Mouse (Mus musculus): ENCODE measurements around the gene Parva. TPM values are rescaled to one million over a fixed set of nuclear protein-coding genes. Genes with fewer than 3 reads are reported as not detected.

Gene Parva
- total RNA-seq, 1 experiment from 2014 or later: not detected

DNA sequence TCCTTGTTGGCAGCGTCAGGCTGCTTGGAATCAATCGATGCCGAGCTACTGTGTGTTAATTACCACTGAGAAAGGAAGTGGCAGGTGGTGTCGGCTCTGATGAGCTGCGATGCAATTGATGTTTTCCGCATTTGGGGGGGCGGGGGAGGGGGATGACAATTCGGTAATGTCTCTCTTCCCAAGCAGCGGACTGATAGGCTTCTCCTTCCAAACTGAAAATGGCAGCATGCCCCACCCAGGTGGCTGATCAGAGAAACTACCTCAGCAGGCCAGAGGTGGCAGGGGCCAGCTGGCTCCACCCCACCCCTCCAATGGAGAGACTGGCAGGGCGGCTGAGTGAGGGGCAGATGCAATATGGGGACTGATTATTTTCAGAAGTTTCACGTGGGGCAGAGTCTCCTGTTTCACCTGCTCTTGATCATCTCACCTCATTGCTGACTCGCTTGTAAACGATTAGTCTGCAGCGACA lies 11.2 kb upstream of the Parva start:
- no peak for ATAC-seq (replicated peaks in 1 of 2; ENCODE audit: insufficient read depth in 1 of 2, low FRiP score in 2 of 2, low TSS enrichment in 1 of 2, low read depth in 1 of 2, poor library complexity in 2 of 2, severe bottlenecking in 2 of 2)

DNA sequence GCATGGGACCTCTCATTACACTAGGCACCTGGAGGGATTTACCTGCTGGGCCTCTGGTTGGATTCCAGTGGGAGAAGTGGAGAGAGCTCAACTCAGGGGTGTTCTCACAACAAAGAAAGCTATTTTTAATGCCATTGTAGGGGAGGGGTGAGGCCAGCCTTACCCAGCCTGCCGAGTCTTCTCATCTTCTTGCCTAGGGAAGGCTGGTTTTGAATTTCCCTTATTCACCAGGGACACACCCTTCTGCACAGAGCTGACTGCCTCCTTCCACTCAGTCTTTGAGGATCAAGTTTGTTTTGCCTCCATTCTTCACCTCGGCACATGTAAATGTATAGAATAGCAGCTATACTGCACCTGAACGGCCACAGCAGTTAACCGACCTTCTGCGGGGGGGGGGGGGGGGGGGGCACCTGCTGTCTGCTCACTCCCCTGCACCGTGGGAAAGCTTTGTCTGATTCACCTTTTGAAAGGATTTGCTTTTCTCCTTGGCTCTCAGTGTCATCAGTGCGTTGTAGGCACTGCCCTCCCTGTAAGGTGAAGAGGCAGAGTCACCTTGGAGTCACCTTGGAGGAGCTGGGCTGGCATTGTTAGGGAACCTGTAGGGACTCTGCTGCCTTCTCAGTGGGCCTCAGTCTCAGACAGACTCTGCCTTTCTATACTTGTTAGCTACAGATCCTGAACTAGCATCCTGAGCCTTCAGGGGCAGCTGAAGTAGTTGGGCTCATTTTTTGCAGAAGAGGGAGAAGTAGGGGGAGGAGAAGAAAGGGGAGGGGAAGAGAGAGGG lies 10.4 kb upstream of the Parva start:
- ATAC-seq (replicated peaks in 1 of 2; ENCODE audit: insufficient read depth in 1 of 2, low FRiP score in 2 of 2, low TSS enrichment in 1 of 2, low read depth in 1 of 2, poor library complexity in 2 of 2, severe bottlenecking in 2 of 2): no peak

DNA sequence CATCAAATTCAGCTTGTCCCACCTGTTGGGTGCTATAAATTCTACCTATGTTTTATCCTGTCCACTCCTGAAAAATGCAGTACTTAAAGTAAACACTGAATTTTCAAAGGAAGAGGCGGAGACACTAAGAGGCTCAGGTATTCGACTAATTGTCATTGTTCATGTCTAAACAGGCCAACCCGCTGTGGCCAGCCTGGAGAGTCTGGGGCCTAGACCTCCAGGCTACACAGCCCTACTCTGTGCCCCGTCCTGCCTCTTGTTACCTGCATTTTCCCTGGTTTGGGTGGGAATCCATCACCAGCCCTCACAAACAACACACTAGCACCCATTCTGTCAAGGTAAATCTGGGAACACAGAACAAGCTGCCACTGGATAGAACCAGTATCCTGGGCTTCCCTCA lies 9.7 kb upstream of the Parva start:
- no peak for ATAC-seq (replicated peaks in 1 of 2; ENCODE audit: insufficient read depth in 1 of 2, low FRiP score in 2 of 2, low TSS enrichment in 1 of 2, low read depth in 1 of 2, poor library complexity in 2 of 2, severe bottlenecking in 2 of 2)

- ATAC-seq (replicated peaks in 1 of 2; ENCODE audit: insufficient read depth in 1 of 2, low FRiP score in 2 of 2, low TSS enrichment in 1 of 2, low read depth in 1 of 2, poor library complexity in 2 of 2, severe bottlenecking in 2 of 2): no peak
Measured at GRCm38 (mm10) chr7:112423438-112423837, 3.9 kb upstream of the Parva start.

DNA sequence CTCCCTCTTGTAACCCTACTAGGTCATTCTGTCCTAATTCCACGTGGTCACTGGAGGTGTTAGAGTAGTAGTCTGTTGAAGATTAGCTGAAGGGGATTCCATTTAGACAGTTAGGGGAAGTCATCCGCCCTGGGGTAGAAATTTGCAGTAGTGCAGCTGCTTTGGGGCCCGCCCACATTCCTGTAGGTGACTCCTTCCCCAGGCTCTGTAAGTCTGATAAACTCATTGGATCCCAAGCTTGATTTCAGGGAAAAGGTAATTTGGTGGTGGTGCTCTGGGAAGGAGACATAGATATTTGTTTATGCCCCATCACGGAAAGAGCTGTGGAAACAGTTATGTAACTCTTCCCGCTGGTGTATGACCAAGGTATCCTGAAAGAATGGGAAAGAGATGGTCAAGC lies 494 bp upstream of the Parva start:
- ATAC-seq (replicated peaks in 1 of 2; ENCODE audit: insufficient read depth in 1 of 2, low FRiP score in 2 of 2, low TSS enrichment in 1 of 2, low read depth in 1 of 2, poor library complexity in 2 of 2, severe bottlenecking in 2 of 2): no peak

DNA sequence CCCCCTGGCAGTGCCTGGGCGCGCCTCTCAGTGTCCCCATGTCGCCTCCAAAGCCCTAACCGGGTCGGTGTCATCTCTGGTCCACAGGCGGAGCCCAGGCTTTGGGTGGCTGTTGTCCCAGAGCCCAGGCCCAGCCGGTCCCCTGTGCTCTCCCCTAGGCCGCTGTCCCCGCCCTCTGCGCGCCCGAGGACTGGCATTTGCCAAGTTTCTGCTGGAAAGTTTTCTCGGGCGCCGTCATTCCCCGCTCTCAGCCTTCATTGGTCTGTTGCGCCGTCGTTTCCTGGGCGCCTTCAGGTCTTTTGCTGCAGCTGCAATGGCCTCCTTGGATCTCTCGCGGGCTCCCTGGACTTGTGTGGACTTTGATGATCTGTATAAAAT lies 842 bp downstream of the Parva start:
- ATAC-seq (replicated peaks in 1 of 2; ENCODE audit: insufficient read depth in 1 of 2, low FRiP score in 2 of 2, low TSS enrichment in 1 of 2, low read depth in 1 of 2, poor library complexity in 2 of 2, severe bottlenecking in 2 of 2): no peak

DNA sequence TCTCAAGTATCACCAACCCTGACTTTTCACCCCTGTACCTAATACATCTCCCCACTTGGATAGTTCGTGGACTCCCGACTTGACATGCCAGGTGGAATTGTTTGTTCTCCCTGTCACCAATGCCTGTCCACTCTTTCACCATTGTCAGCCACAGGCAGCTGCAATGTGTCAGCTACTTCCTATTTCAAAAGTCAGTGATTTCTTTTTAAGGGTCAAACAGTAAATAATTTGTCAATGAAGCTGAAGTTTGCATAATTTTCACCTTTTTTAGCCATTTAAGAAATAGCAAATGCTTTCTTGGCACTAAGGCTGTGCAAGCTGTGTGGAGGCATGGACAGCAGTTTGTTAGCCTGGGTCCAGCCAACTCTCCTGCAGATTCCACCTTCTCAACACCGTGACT lies 12.5 kb downstream of the Parva start:
- no peak for ATAC-seq (replicated peaks in 1 of 2; ENCODE audit: insufficient read depth in 1 of 2, low FRiP score in 2 of 2, low TSS enrichment in 1 of 2, low read depth in 1 of 2, poor library complexity in 2 of 2, severe bottlenecking in 2 of 2)

DNA sequence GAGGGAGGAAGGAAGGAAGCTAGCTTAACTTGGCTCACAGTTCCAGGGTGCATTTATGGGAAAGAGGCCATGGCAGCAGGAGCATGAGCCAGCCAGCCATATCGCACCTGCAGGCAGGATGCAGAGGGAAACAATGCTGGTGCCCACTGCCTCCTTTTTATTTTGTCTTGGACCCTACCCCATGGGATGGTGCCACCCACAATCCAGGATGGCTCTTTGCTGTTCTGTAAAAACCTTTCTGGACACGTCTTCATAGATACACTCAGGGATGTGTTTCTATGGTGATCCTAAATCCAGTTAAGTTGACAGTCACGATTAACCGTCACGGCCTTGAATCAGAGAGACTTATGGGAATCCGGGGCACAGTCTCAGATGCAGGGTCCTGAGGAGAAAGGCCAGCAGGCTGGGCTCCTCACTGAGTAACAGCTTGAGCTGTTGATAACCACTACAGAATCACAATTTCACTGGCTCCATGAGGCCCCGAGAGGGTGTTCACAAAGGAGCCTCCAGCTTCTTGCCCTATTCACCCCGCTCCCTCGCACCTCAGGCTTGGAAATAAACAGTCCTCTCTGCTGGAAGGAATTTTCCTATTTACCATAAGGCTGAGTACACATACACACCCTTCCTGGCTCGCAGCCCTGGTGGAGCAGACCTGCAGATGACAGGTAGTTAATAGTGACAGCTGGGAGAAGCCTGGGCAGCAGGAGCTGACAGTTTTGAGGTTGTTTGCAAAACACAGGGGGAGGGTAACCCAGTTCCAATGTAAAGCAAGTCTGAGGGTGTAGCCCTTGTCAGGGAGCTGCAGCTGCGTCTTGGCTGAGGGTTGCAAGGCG lies 17.1 kb downstream of the Parva start:
- ATAC-seq (replicated peaks in 1 of 2; ENCODE audit: insufficient read depth in 1 of 2, low FRiP score in 2 of 2, low TSS enrichment in 1 of 2, low read depth in 1 of 2, poor library complexity in 2 of 2, severe bottlenecking in 2 of 2): no peak

- ATAC-seq (replicated peaks in 1 of 2; ENCODE audit: insufficient read depth in 1 of 2, low FRiP score in 2 of 2, low TSS enrichment in 1 of 2, low read depth in 1 of 2, poor library complexity in 2 of 2, severe bottlenecking in 2 of 2): no peak
Measured at GRCm38 (mm10) chr7:112444985-112445367, 17.7 kb downstream of the Parva start.

- no peak for ATAC-seq (replicated peaks in 1 of 2; ENCODE audit: insufficient read depth in 1 of 2, low FRiP score in 2 of 2, low TSS enrichment in 1 of 2, low read depth in 1 of 2, poor library complexity in 2 of 2, severe bottlenecking in 2 of 2)
Measured at GRCm38 (mm10) chr7:112446498-112446897, 19.2 kb downstream of the Parva start.

- no peak for ATAC-seq (replicated peaks in 1 of 2; ENCODE audit: insufficient read depth in 1 of 2, low FRiP score in 2 of 2, low TSS enrichment in 1 of 2, low read depth in 1 of 2, poor library complexity in 2 of 2, severe bottlenecking in 2 of 2)
Measured at GRCm38 (mm10) chr7:112449954-112450700, 22.8 kb downstream of the Parva start.

DNA sequence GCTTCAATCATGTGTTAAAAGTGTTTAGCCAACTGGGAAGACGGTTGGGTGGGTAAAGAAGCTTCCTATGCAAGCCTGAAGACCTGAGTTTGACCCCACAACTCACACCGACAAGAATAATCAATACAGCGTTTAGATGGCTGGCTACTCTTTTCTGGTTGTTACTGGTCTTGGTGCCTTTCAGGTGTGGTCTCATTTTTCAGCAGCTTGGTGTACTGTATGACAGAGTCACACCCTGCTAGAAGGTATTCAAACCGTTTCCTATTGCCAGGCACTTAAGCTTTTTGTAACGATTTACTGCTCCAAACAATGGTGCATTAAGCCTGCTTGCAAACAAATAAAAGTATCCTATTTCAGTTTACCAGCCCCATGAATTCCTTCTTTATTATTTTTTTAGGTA lies 25.2 kb downstream of the Parva start:
- ATAC-seq (replicated peaks in 1 of 2; ENCODE audit: insufficient read depth in 1 of 2, low FRiP score in 2 of 2, low TSS enrichment in 1 of 2, low read depth in 1 of 2, poor library complexity in 2 of 2, severe bottlenecking in 2 of 2): no peak

DNA sequence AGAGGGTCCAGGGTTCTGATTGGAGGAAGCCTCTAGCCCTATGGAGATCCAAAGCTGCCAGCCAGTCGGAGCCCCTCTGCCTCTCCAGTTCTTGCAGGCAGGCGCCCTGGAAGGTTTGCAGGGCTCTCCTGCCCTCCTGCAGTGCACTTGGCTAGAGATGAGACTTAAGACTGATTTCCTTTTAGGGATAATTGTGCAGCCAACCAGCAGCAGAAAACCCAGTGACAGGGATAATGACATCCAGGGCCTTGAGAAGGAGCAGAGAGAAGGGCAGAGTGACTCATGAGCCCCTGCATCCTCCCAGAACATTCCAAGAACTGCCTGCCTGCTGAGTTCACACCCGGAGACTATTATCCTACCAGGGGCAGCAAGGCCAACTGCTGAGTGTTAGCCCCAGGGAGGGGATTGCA lies 26.5 kb downstream of the Parva start:
- no peak for ATAC-seq (replicated peaks in 1 of 2; ENCODE audit: insufficient read depth in 1 of 2, low FRiP score in 2 of 2, low TSS enrichment in 1 of 2, low read depth in 1 of 2, poor library complexity in 2 of 2, severe bottlenecking in 2 of 2)

- ATAC-seq (replicated peaks in 1 of 2; ENCODE audit: insufficient read depth in 1 of 2, low FRiP score in 2 of 2, low TSS enrichment in 1 of 2, low read depth in 1 of 2, poor library complexity in 2 of 2, severe bottlenecking in 2 of 2): no peak
Measured at GRCm38 (mm10) chr7:112454380-112454779, 27.1 kb downstream of the Parva start.

GRCm38 (mm10) chr7:112454951-112455350 lies 27.6 kb downstream of the Parva start:
- no peak for ATAC-seq (replicated peaks in 1 of 2; ENCODE audit: insufficient read depth in 1 of 2, low FRiP score in 2 of 2, low TSS enrichment in 1 of 2, low read depth in 1 of 2, poor library complexity in 2 of 2, severe bottlenecking in 2 of 2)

- no peak for ATAC-seq (replicated peaks in 1 of 2; ENCODE audit: insufficient read depth in 1 of 2, low FRiP score in 2 of 2, low TSS enrichment in 1 of 2, low read depth in 1 of 2, poor library complexity in 2 of 2, severe bottlenecking in 2 of 2)
Measured at GRCm38 (mm10) chr7:112455566-112456110, 28.3 kb downstream of the Parva start.

DNA sequence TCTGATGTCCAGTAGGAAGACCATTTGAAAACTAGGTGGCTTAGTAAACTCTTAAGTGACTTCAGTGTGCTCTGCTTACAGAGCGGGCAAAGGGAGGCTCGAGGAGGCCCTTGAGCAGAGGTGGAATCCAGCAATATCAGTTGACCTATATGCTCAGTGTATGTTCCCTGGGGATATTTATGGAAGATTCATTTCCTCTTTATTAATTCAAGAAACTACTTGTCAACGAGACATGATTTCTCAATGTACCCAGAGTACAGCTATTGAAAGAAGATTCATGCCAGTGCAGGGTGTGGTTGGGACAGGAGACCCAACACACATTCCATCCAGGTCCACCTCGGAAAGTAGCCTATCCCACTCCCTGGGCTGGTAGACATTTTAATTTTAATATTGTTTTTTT lies 30.1 kb downstream of the Parva start:
- ATAC-seq (replicated peaks in 1 of 2; ENCODE audit: insufficient read depth in 1 of 2, low FRiP score in 2 of 2, low TSS enrichment in 1 of 2, low read depth in 1 of 2, poor library complexity in 2 of 2, severe bottlenecking in 2 of 2): no peak

- no peak for ATAC-seq (replicated peaks in 1 of 2; ENCODE audit: insufficient read depth in 1 of 2, low FRiP score in 2 of 2, low TSS enrichment in 1 of 2, low read depth in 1 of 2, poor library complexity in 2 of 2, severe bottlenecking in 2 of 2)
Measured at GRCm38 (mm10) chr7:112457920-112458319, 30.6 kb downstream of the Parva start.

Data from hematopoietic stem cell, adult 5-6 weeks (primary cell).